Mouse (Mus musculus): ENCODE measurements around the gene Smo. TPM values are rescaled to one million over a fixed set of nuclear protein-coding genes. Genes with fewer than 3 reads are reported as not detected.

Smo gene
- total RNA-seq (2015) (2.6 and 4.3 TPM in 2 replicates), total RNA-seq (2017) (2.3 and 2.5 TPM in 2 replicates)

DNA sequence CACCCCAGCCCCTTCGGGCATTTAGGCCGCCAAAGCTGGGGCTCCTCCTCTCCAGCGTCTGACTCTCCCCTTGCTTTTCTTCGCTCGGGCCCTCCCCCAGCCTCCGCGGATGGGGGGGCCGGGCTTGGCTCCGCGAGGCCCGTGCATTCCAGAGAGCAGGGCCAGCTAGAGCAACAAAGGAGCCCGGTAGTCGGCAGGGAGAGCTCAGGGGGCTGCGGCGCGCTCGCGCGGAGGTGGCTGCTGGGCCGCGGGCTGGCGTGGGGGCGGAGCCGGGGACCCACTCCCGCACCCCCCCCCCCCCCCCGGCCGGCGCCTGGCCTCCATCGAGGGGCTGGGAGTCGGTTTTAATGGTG is at the start of gene Smo:
Gene Smo (plus strand): TSS at position 168 of the 353 bp plus-strand sequence.
- no peak for ATAC-seq (ENCODE audit: poor library complexity, severe bottlenecking)

DNA sequence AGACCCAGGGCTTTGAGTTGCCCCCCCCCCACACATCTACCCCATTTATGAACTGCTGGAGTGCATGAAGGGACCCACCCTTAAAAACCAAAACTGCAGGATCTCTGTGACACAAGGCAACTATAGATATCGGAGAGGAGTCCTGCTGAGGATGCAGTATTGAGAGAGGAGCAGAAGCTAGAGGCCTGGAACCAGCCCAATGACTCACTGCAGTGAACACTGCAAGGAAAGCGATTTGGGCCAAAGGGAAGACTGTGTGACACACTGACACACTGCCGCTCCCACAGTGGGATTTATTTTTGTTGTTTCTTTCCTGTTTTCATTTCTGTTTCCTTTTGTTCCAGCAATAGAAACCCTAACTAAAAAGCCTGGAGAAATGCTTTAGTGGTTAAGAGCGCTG is 49.4 kb upstream of the Smo start:
- no peak for ATAC-seq (ENCODE audit: poor library complexity, severe bottlenecking)

DNA sequence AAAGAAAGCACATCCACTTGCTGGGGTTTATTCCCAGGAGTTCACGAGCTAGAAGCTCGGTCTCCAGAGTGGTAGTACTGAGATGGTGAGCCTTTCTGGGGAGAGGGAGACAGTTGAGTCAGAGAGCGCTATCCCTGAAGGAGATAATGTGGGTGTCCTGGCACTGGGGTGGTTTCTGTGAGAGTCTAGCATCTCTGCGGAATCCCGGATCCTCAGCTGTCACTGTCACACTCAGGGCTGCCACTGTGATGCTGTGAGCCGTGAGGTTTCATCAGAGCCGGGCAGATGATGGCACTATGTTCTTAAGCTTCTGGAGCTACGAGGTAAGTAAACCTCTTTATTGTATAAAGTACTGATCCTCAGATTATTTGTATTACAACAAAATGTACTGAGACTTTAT is 45.8 kb upstream of the Smo start:
- no peak for ATAC-seq (ENCODE audit: poor library complexity, severe bottlenecking)

- peak; percentile 95 for ATAC-seq (ENCODE audit: poor library complexity, severe bottlenecking)
Observed at GRCm38 (mm10) chr6:29693953-29694352, 41.4 kb upstream of the Smo start, which contains the start of gene Tspan33. TSS of gene Tspan33 (plus strand) at chr6:29694222.

DNA sequence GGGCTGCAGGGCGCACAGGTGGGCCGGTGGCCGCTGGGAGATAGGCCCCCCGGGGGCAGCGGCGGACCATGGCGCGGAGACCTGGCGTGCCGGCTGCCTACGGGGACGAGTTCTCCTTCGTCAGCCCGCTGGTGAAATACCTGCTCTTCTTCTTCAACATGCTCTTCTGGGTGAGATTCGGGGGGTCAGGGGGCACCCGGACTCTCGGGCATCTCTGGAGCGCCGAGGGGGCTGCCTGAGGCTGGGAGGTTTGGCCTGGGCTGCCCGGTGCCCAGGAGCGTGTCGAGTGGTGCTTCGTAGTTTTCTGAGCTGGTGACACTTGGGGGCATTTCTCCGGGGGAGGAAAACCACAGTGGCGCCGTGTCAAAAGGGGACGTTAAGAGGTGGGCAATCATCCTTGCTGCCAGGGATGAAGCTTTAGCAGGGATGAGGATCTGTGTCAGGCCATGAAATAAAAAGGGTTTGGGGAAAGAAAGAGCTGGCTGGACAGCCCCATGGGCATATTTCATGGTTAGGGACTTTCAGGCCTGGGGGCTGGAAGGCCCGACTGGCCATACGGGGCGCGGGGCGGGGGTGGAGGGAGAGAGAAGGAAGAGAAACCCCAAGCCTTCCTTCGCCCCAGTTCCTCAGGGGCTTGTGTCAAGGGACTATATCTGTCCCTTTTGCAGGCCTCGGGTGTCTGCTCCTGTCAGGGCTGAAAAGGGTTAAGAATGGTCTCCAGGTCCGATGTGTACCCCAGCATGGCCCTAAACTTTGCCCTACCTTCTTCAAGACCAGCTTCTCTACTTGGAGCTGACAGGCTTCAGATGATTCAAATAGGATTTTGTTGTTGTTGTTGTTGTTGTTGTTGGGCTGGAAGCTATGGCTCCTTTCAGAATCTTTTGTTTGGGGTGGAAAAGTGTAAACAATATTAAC is 40.7 kb upstream of the Smo start:
- ATAC-seq (ENCODE audit: poor library complexity, severe bottlenecking), result no peak

DNA sequence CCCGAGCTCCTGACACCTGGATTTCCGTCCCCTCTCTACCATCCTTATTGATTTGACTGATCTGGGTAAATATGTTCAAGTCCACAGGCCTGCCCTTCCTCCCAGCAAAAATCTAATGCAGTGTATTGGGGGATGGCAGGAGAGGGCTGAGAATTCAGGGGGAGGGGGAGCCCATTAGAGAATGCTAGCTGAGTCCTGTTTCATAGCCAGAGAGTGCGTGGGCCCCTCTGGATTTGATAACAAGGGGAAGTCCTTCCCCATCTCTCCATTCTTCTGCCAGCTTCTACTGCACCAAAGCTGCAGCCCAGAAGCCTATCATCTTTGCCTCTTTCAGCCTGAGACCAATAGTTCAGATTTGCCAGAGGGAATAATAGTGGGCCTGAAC is 40.0 kb upstream of the Smo start:
- no peak for ATAC-seq (ENCODE audit: poor library complexity, severe bottlenecking)

- ATAC-seq (ENCODE audit: poor library complexity, severe bottlenecking), result peak; percentile 24; the same call in 1 of the 2 replicates
Observed at GRCm38 (mm10) chr6:29695975-29696374, 39.3 kb upstream of the Smo start.

GRCm38 (mm10) chr6:29697139-29697538 is 38.2 kb upstream of the Smo start:
- ATAC-seq (ENCODE audit: poor library complexity, severe bottlenecking), result no peak

DNA sequence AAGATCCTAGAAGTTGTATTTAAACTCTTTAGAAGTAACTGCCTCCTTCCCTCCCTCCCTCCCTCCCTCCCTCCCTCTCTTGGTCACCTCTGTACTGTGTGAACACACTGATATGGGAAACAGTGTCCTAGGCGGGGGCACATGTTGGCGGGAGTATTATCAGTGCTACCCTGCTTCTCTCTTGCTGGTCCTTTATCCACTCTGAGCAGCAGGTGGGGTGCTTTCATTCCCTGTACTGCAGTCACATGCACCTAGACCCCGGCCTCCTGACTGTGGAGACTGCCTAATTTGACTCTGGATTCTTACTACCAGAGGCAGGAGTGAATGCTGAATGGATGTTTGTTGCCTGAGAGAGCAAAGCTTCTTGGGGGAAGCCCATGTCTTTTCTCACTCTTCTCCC is 37.8 kb upstream of the Smo start:
- no peak for ATAC-seq (ENCODE audit: poor library complexity, severe bottlenecking)

GRCm38 (mm10) chr6:29699085-29699745 is 36.1 kb upstream of the Smo start:
- no peak for ATAC-seq (ENCODE audit: poor library complexity, severe bottlenecking)

DNA sequence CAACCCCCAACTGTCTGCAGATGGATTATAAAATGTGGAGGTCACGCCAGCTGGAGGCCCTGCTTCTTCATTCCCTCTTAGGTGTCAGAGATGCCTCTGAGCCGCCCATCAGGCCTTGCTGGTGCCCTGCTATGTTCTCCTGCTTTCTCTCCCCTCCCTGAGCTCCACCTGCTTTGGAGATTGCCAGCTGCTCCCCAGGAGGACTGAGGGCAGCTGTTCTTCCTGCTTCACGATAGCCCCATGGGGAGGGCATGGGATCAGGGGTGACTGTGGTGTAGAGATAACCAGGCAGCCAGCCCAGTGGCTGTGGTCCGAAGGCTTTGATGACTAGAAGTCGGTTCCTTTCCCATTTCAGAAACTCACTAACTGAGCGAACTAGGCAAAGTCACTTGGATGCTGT is 34.3 kb upstream of the Smo start:
- ATAC-seq (ENCODE audit: poor library complexity, severe bottlenecking), result peak; percentile 59

DNA sequence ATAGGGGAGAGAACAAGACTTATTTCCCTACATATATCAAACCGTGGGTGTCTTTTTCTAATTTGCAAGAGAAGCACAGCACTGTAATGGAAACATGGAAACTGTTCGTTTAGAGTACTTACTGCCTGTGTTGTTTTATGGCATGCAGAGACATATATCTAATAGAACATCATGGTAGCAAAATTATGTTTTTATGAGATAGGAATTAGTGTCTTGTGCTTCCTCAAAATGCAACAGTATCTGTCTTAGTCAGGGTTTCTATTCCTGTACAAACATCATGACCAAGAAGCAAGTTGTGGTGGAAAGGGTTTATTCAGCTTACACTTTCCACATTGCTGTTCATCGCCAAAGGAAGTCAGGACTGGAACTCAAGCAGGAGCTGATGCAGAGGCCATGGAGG is 33.2 kb upstream of the Smo start:
- ATAC-seq (ENCODE audit: poor library complexity, severe bottlenecking), result no peak

DNA sequence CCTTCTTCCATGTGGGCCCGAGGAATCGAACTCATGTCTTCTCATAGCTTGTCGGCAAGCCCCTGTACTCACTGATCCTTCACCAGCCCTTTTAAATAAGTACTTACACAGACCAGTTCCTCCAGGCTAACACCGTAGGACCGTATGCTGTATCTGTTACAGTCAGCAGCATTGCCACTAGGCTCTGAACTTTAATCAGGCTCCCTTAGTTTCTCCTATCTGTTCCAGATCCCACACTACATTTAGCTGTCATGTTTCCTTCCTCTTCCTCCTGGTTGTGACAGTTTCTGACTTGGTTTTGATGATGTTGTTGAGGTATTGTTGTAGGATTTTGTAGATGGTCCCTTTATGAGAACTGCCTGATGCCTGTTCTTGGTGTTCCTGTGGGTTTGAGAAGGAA is 31.2 kb upstream of the Smo start:
- no peak for ATAC-seq (ENCODE audit: poor library complexity, severe bottlenecking)

DNA sequence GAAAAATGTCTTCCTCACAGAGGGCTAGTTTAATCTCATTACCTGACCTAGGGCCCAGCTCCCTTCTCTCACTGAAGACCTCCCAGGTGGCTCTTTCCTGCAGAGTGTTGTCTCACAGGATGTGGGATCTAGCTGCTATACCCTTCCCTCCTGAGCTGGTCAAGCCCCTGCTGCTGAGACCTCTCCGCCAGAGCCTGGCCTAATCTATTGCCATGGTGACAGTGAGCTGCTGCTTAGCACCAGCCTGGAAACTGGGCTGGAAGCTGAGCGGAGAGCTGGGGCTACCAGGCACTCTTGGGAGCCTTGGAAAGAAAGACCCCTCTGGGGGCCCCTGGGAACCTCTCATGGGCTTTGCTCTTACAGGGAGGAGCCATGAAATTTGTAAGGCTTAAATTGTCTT is 27.4 kb upstream of the Smo start:
- no peak for ATAC-seq (ENCODE audit: poor library complexity, severe bottlenecking)

DNA sequence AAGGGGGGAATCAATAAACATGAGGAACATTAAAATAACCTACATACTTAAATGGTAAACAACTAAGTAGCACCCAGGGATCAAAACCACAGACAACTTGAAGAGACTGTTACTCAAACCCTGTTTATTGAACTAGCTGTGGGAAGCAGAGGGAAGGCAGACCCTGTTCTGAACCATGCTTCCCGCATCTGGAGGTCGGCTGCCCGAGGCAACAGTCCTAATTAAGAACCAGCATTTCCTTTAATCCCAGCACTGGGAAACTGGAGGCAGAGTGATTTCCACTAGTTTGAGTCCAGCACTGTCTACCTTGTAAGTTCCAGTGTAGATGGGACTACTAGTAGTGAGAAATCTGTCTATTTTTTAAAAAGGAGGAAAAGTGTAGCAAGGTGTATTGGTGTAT is 24.0 kb upstream of the Smo start:
- ATAC-seq (ENCODE audit: poor library complexity, severe bottlenecking), result no peak

DNA sequence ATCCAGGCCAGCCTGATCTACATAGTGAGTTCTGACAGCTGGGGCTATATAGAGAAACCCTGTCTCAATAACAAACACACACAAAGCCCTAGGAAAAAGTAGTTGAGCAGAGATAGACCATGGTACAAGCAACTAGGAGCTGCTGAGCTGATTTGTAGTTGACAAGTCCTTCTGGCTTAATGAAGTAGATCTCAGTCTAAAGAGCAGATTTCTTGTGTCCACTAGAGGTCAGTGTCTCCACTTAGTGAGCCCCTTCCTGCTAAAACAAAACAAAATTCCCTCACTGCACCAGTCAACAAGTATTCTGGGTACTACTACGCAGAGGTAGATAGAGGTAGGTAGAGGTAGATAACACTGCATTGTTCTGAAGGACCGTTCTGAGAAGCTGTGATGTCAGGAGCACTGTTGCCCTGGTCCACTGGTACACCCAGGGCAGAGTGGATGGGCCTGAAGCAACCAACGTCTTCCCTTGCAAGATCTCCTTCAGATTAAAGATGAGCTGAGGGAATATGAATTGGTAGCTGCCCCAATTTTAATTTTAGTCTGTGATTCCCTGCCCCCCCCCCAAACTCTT is 23.2 kb upstream of the Smo start:
- peak; percentile 51 for ATAC-seq (ENCODE audit: poor library complexity, severe bottlenecking)

DNA sequence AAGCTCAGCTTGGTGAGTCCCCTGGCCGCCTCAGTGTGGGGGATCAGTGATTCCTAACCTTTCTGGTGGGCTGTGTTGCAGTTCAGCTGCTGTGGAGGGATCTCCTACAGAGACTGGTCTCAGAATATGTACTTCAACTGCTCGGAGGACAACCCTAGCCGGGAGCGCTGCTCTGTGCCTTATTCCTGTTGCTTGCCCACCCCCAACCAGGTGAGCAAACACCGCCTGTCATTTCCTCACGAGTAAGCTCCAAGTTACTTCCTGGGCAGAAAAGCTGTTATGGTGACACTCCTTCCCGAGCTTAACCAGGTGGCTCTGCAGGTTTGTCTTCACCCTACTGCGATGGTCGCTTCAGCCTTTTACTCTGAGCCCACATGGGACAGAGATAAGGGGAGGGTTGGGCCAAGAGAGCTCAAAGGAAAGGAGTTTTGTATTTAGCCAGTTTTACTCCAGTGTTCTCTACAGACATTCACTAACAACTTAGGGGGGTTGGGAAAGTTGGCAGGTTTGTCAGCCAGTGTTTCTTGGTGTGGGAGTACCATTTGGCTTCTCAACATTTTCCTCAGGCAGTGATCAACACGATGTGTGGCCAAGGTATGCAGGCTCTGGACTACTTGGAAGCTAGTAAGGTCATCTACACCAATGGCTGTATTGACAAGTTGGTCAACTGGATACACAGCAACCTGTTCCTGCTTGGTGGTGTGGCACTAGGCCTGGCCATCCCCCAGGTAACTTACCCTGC is 18.5 kb upstream of the Smo start:
- no peak for ATAC-seq (ENCODE audit: poor library complexity, severe bottlenecking)

GRCm38 (mm10) chr6:29717541-29717940 is 17.8 kb upstream of the Smo start:
- ATAC-seq (ENCODE audit: poor library complexity, severe bottlenecking), result no peak

GRCm38 (mm10) chr6:29717952-29718521 is 17.3 kb upstream of the Smo start:
- ATAC-seq (ENCODE audit: poor library complexity, severe bottlenecking), result no peak

DNA sequence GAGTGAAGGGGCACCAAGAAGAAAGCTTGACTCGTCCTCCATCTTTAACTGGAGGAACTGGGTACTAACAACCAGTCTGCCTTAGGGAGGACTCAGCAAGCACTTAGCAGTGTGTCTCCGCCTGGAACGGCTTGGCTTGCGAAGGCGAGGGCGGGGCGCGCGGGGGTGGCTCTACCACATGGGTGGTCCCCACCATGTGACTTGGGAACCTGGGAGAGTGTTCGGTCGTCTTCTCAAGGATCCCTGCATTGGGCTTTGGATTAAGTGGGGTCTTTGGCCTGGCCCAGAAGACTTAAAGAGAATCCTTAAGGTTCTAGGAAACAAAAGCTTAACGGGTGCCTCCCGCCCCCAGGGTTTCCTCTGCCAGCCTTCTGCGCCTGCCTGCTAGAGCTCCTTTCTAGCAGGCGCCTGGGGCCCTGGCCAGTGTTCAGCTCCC is 16.4 kb upstream of the Smo start:
- ATAC-seq (ENCODE audit: poor library complexity, severe bottlenecking), result no peak

DNA sequence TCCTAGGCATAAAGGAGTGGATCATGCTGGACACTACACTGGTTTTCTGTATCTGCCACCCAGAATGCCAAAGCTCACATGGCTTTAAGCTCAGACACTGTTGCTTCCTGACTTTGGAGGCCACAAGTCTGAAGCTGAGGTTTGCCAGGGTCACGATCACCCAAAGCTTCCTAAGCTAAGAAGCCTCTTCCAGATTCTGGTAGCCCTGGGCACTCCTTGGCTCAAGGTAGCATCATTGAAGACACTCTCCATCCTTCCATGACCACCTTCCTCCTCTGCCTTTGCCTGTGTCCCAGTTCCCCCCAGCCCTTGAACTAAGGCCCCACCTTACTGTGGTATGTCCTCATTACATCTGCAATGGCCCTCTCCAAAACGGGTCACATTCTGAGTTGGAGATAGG is 13.4 kb upstream of the Smo start:
- no peak for ATAC-seq (ENCODE audit: poor library complexity, severe bottlenecking)

Data from megakaryocyte, adult 5-6 weeks (primary cell).